Mouse (Mus musculus) heart, embryonic 14.5 days (tissue): ENCODE results near the gene Crybg1. TPM values are rescaled to one million over a fixed set of nuclear protein-coding genes. Genes with fewer than 3 reads are reported as not detected.
"Not testable (repeated sequence)": the region's sequence is repeated elsewhere in the genome, so short reads cannot be mapped to it uniquely, and the experiment has no call there.

Experiments
- ATAC-seq: fragments of 200-750 bp; cut with Nextera tagmentation; 2 replicates; pipeline ENCODE4 v1.8.0; 2017; ENCODE audit warnings: low read depth, moderate TSS enrichment; ENCODE audit not compliant: insufficient number of reproducible peaks, insufficient read depth, low FRiP score
- H3K27ac ChIP-seq, 2 experiments: fragments of 200-500 bp in 1 of 2; fragments of 300-500 bp in 1 of 2; sonication (generic) in 1 of 2; replicated peaks in 1 of 2; 2 replicates each; pipeline ENCODE4 v1.5.1; 2012 to 2014; ENCODE audit warnings: low read depth in 2 of 2, low read length in 2 of 2, control low read depth in 1 of 2, mild to moderate bottlenecking in 1 of 2, mixed read lengths in 1 of 2; ENCODE audit not compliant: control insufficient read depth in 1 of 2, insufficient read depth in 1 of 2
- H3K27me3 ChIP-seq: fragments of 300-500 bp; sonication (generic); 2 replicates; pipeline ENCODE4 v1.6.1; 2014; ENCODE audit warnings: mild to moderate bottlenecking, low read length, control low read depth; ENCODE audit not compliant: control insufficient read depth, insufficient read depth
- H3K36me3 ChIP-seq: fragments of 300-500 bp; sonication (generic); 2 replicates; pipeline ENCODE4 v1.6.1; 2014; ENCODE audit warnings: mild to moderate bottlenecking, control low read depth, low read length, mixed read lengths; ENCODE audit not compliant: control insufficient read depth, insufficient read depth
- H3K4me1 ChIP-seq, 2 experiments: fragments of 200-500 bp in 1 of 2; fragments of 300-500 bp in 1 of 2; sonication (generic) in 1 of 2; 2 replicates each; pipeline ENCODE4 v1.6.1; 2012 to 2014; ENCODE audit warnings: low read length in 2 of 2, control low read depth in 1 of 2, mixed read lengths in 1 of 2; ENCODE audit not compliant: control insufficient read depth in 2 of 2, insufficient read depth in 2 of 2
- H3K4me2 ChIP-seq: fragments of 300-500 bp; sonication (generic); 2 replicates; pipeline ENCODE4 v1.6.1; 2014; ENCODE audit warnings: mild to moderate bottlenecking, low read length
- H3K4me3 ChIP-seq, 2 experiments: fragments of 200-500 bp in 1 of 2; fragments of 300-500 bp in 1 of 2; sonication (generic) in 1 of 2; 2 replicates each; pipeline ENCODE4 v1.5.1; 2012 to 2014; ENCODE audit warnings: low read length in 2 of 2, mild to moderate bottlenecking in 2 of 2, control low read depth in 1 of 2, low read depth in 1 of 2, moderate library complexity in 1 of 2; ENCODE audit not compliant: control insufficient read depth in 1 of 2, insufficient read depth in 1 of 2
- H3K9ac ChIP-seq: fragments of 300-500 bp; sonication (generic); 2 replicates; pipeline ENCODE4 v1.6.1; 2014; ENCODE audit warnings: mild to moderate bottlenecking, low read length
- H3K9me3 ChIP-seq: fragments of 300-500 bp; sonication (generic); 2 replicates; pipeline ENCODE4 v1.6.1; 2016; ENCODE audit warnings: low read length, control low read depth; ENCODE audit not compliant: control insufficient read depth
- WGBS: fragments of 180-500 bp; shearing (Covaris S2); extraction: QIAGEN DNeasy Blood & Tissue Kit; methylation state at CpG from one replicate; pipeline ENCODE4 v1.1.7; 2014; 5-methylcytosine and 5-hydroxymethylcytosine counted together
- polyA plus RNA-seq: library from polyadenylated mRNA; unstranded; fragments of >200 nt; fragmentation: Nextera tagmentation; extraction: Ambion mirVana; gene quantifications from 2 replicates; pipeline ENCODE4 v1.2.1, GENCODE M21; 2014

Crybg1 gene
- polyA plus RNA-seq, 1 experiment from 2014 or later: 0.16 TPM

DNA sequence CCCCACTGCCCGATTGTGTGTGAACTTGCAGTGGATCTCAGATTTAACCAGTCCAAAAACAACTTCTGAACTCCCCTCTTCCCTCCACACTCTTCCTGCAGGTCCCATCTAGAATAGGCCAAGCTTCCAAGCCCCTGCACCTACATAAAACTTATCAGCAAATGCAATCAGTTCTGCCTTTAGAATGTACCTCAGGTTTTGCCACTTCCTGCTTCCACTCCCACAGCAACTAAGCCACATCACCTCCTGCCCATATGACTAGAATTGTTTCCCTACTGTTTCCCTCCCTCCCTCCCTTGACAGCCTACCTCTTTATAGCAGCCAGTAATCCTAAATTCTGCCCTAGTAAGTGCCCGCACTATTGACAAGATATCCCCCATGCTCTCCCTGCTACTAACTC is 164.8 kb downstream of the Crybg1 start:
- no peak for ATAC-seq
- Histone ChIP-seq H3K4me3 (no peak overlapping the region), H3K9ac (no peak overlapping the region), H3K27ac (no peak overlapping the region), H3K36me3 (no peaks in the 10 kb centered on the region), H3K27me3 (no peaks in the 10 kb centered on the region), H3K4me2 (no peak overlapping the region), H3K4me1 (no peaks in the 10 kb centered on the region), H3K9me3 (no peaks in the 10 kb centered on the region)
- 78% methylated on average over 2 of the region's 2 CpGs for WGBS

DNA sequence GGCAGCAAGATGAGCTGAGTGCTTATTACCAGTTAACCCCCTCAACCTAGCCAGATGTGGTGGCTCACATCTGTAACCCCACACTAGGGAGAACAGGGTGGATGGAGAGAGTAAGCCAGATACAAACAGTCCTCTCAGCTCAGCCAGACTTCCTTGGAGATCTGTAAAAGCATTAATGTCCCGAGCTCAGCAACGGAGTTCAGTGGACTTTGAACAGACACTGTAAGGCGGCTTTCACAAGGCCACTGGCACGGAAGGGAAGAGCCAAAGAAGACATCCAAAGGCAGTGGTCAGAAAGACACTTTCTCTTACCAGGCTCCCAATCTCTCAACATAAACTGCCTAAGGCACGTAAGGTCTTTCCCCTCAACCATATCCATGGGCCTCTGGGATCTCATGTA is 165.4 kb downstream of the Crybg1 start:
- H3K4me2 ChIP-seq: no peak overlapping the region
- no peaks in the 10 kb centered on the region for H3K9me3 ChIP-seq
- 86% methylated on average over 5 of the region's 5 CpGs for WGBS
- no peaks in the 10 kb centered on the region for H3K27me3 ChIP-seq
- no peak overlapping the region for H3K4me3 ChIP-seq
- H3K4me1 ChIP-seq: no peaks in the 10 kb centered on the region
- no peak for ATAC-seq
- H3K27ac ChIP-seq: no peak overlapping the region
- no peaks in the 10 kb centered on the region for H3K36me3 ChIP-seq
- H3K9ac ChIP-seq: no peak overlapping the region

DNA sequence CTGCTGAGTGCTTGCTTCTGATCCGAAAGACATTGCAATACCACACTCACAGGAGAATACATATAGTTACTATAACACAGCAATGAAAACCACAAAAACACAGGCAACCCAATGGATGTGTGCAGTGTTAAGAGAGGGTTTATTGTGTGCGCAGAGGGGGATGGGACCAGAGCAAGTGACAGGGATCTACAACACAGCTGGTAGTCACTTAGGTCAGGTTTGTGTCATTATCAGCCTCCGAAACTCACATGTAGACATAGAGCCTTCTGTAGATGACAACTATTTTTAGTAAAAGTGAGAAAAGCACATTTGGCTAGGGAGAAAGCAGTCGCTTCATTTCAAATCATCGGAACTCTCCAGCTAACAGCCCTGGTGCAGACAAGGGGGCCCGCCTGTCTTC is 166.2 kb downstream of the Crybg1 start:
- Histone ChIP-seq H3K36me3 (no peaks in the 10 kb centered on the region), H3K4me2 (no peak overlapping the region), H3K27me3 (no peaks in the 10 kb centered on the region), H3K9ac (no peak overlapping the region), H3K9me3 (no peaks in the 10 kb centered on the region), H3K4me1 (no peaks in the 10 kb centered on the region), H3K4me3 (no peak overlapping the region), H3K27ac (no peak overlapping the region)
- 70% methylated on average over 6 of the region's 6 CpGs for WGBS
- ATAC-seq: no peak

DNA sequence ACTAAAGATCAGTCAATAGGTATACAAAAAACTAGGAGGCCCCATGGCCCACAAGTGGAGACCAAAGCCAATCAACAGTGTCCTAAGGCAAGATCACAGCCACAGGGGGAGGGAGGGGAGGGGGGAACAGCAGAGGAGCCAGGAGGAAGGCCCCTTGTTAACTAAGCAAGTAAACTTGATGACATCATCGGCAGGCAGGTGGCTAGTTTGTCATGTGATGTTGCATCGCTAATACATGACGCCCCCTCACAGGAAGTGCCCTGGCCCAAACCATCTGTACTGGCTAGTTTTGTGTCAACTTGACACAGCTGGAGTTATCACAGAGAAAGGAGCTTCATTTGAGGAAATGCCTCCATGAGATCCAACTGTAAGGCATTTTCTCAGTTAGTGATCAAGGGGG is 167.9 kb downstream of the Crybg1 start:
- not testable (repeated sequence) for H3K27me3 ChIP-seq, H3K9ac ChIP-seq, H3K4me1 ChIP-seq, H3K4me3 ChIP-seq, H3K27ac ChIP-seq, ATAC-seq, H3K4me2 ChIP-seq, H3K36me3 ChIP-seq, H3K9me3 ChIP-seq
- WGBS: 84% methylated on average over 3 of the region's 3 CpGs

DNA sequence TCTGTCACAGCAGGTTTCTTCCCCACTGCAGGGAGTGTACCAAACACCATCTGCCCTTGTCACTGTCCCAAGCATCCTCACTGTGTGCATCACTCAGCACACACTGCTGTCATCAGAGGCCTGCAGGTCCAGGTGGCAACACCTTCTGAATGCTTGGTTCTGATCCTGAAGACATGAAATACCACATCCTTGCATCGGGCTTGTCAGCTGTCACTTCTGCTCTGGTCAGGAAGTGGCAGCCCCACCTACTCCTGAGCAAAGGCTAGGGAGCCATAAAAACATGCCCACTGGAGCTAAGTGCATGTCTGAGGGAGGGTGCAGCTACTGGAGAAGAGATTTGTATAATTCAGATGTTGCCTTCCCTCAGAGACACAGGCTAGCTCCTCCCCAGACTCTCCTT is 168.6 kb downstream of the Crybg1 start:
- WGBS: 40% methylated on average over 1 of the region's 1 CpGs
- H3K4me3 ChIP-seq: no peak overlapping the region
- no peaks in the 10 kb centered on the region for H3K27me3 ChIP-seq
- no peaks in the 10 kb centered on the region for H3K36me3 ChIP-seq
- no peaks in the 10 kb centered on the region; a peak in 1 of 4 replicates for H3K4me1 ChIP-seq
- no peak overlapping the region for H3K9ac ChIP-seq
- no peak overlapping the region for H3K27ac ChIP-seq
- no peak for ATAC-seq
- no peak overlapping the region for H3K4me2 ChIP-seq
- no peaks in the 10 kb centered on the region for H3K9me3 ChIP-seq

DNA sequence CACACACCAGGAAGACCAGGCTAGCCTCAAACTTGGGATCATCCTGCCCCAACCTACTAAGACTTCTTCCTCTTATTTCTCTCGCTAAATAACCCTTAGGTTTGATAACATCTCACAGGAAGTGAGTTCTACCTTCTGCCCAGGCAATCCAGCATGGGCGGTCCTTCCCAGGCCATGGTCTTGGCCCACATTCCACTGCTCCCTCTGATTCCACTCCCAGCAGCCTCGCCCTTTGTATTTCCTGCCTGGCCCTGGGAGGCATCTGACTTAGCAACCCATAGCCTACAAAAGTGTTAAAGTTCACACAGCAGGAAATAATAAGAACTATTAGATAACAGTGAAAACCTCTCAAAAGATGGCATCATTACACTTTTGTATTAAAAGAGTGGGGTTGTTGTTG is 171.3 kb downstream of the Crybg1 start:
- no peak for ATAC-seq
- Histone ChIP-seq H3K4me1 (no peaks in the 10 kb centered on the region; a peak in 1 of 4 replicates), H3K27ac (no peak overlapping the region), H3K9ac (no peak overlapping the region), H3K9me3 (no peaks in the 10 kb centered on the region), H3K27me3 (no peaks in the 10 kb centered on the region), H3K36me3 (no peaks in the 10 kb centered on the region), H3K4me3 (no peak overlapping the region), H3K4me2 (no peak overlapping the region)
- 49% methylated on average over 3 of the region's 3 CpGs for WGBS

DNA sequence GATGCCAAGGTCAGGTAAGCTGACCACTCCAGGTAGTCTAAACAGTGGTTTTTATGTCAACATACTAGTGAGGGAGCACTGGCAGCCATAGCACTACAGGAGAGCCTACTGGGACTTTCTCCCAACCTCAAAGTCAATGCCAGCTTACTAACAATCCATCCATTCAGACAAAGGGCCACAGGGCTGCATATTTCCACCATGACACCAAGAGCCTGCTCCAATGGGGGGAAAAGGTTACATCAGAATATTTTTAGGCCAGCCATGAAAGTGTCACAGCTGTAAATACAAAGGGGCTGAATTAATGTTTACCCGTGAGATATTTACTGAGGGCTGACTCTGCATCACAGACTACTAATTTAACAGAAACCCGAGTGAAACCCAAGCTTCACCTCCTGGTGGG is 175.4 kb downstream of the Crybg1 start:
- H3K27ac ChIP-seq: no peak overlapping the region
- no peak overlapping the region for H3K4me2 ChIP-seq
- ATAC-seq: no peak
- H3K4me1 ChIP-seq: no peaks in the 10 kb centered on the region; a peak in 1 of 4 replicates
- H3K27me3 ChIP-seq: no peaks in the 10 kb centered on the region
- no peaks in the 10 kb centered on the region for H3K9me3 ChIP-seq
- no peak overlapping the region for H3K4me3 ChIP-seq
- H3K9ac ChIP-seq: no peak overlapping the region
- 66% methylated on average over 2 of the region's 2 CpGs for WGBS
- H3K36me3 ChIP-seq: no peaks in the 10 kb centered on the region

DNA sequence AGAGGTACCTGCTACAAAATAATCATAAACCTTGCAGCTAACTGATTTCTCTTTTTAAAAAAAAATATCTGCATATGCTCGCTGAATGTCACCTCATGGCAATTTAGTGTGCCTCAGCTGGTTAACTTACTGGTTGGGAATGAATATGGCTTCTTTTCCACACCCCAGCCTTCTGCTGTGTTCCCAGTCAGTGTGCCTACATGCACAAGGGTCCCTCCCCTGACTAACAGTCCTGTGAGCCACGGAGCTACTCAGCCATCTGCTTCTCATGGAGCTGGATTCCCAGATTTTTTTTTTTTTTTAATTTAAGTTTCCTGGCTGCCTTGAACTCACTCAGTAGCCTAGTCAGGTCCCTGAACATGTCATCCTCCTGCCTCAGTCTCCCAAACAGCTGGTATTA is 183.7 kb downstream of the Crybg1 start:
- no peak overlapping the region for H3K9ac ChIP-seq
- H3K4me2 ChIP-seq: no peak overlapping the region
- no peaks in the 10 kb centered on the region for H3K36me3 ChIP-seq
- no peak overlapping the region for H3K27ac ChIP-seq
- no peak for ATAC-seq
- no peak overlapping the region for H3K4me3 ChIP-seq
- no peaks in the 10 kb centered on the region for H3K27me3 ChIP-seq
- H3K9me3 ChIP-seq: no peaks in the 10 kb centered on the region
- WGBS: 65% methylated on average over 2 of the region's 2 CpGs
- no peaks in the 10 kb centered on the region for H3K4me1 ChIP-seq
